Mouse (Mus musculus) stomach, embryonic 14.5 days (tissue): Measurements from ENCODE around the gene Cd151. TPM values are rescaled to one million over a fixed set of nuclear protein-coding genes. Genes with fewer than 3 reads are reported as not detected.

ENCODE experiments used
- ATAC-seq: fragments of 200-750 bp; cut with Nextera tagmentation; 2 replicates; pipeline ENCODE4 v1.8.0; 2017; ENCODE audit warnings: low read depth, moderate TSS enrichment; ENCODE audit not compliant: insufficient number of reproducible peaks, insufficient read depth, low FRiP score
- H3K27ac ChIP-seq: fragments of 300-500 bp; sonication (generic); 2 replicates; pipeline ENCODE4 v1.5.1; 2014; ENCODE audit warnings: mild to moderate bottlenecking, low read length, moderate library complexity, mixed read lengths
- H3K27me3 ChIP-seq: fragments of 300-500 bp; sonication (generic); 2 replicates; pipeline ENCODE4 v1.6.1; 2014; ENCODE audit warnings: low read length, control low read depth, mixed read lengths; ENCODE audit not compliant: control insufficient read depth, insufficient read depth
- H3K36me3 ChIP-seq: fragments of 300-500 bp; sonication (generic); 2 replicates; pipeline ENCODE4 v1.6.1; 2014; ENCODE audit warnings: mild to moderate bottlenecking, control low read depth, low read length, moderate library complexity, mixed read lengths; ENCODE audit not compliant: control insufficient read depth, insufficient read depth
- H3K4me1 ChIP-seq: fragments of 300-500 bp; sonication (generic); 2 replicates; pipeline ENCODE4 v1.6.1; 2014; ENCODE audit warnings: low read length, control low read depth, mixed read lengths; ENCODE audit not compliant: control insufficient read depth, insufficient read depth
- H3K4me2 ChIP-seq: fragments of 300-500 bp; sonication (generic); replicated peaks from 2 replicates; pipeline ENCODE4 v1.6.1; 2014; ENCODE audit warnings: low read depth, low read length, control low read depth
- H3K4me3 ChIP-seq: fragments of 300-500 bp; sonication (generic); 2 replicates; pipeline ENCODE4 v1.5.1; 2014; ENCODE audit warnings: low read depth, low read length, control low read depth
- H3K9ac ChIP-seq: fragments of 300-500 bp; sonication (generic); replicated peaks from 2 replicates; pipeline ENCODE4 v1.6.1; 2014; ENCODE audit warnings: low read depth, mild to moderate bottlenecking, control low read depth, low read length, moderate library complexity, mixed read lengths
- H3K9me3 ChIP-seq: fragments of 300-500 bp; sonication (generic); 2 replicates; pipeline ENCODE4 v1.6.1; 2016; ENCODE audit warnings: low read depth, low read length, control low read depth; ENCODE audit not compliant: control insufficient read depth
- WGBS: fragments of 180-500 bp; shearing (Covaris S2); extraction: QIAGEN DNeasy Blood & Tissue Kit; methylation state at CpG from one replicate; pipeline ENCODE4 v1.1.7; 2014; 5-methylcytosine and 5-hydroxymethylcytosine counted together
- polyA plus RNA-seq: library from polyadenylated mRNA; unstranded; fragments of >200 nt; fragmentation: Nextera tagmentation; extraction: Ambion mirVana; gene quantifications from 2 replicates; pipeline ENCODE4 v1.2.1, GENCODE M21; 2014

The Cd151 gene
- polyA plus RNA-seq, 1 experiment from 2014 or later, result 94.0 TPM

- no peak overlapping the region for H3K4me3 ChIP-seq
- no peaks in the 10 kb centered on the region for H3K27me3 ChIP-seq
- no peak for ATAC-seq
- H3K4me1 ChIP-seq, result peaks cover 17% of the 10 kb centered on the region
- no peaks in the 10 kb centered on the region for H3K9me3 ChIP-seq
- H3K36me3 ChIP-seq, result peaks cover 36% of the 10 kb centered on the region
- H3K27ac ChIP-seq, result no peak overlapping the region
- no peak overlapping the region for H3K9ac ChIP-seq
- no peak overlapping the region for H3K4me2 ChIP-seq
Observed at GRCm38 (mm10) chr7:141451928-141452327, 15.3 kb upstream of the Cd151 start.

- H3K27me3 ChIP-seq, result no peaks in the 10 kb centered on the region
- ATAC-seq, result no peak
- H3K27ac ChIP-seq, result no peak overlapping the region
- H3K9ac ChIP-seq, result no peak overlapping the region
- peaks cover 37% of the 10 kb centered on the region for H3K36me3 ChIP-seq
- no peaks in the 10 kb centered on the region for H3K9me3 ChIP-seq
- no peak overlapping the region for H3K4me2 ChIP-seq
- H3K4me1 ChIP-seq, result peaks cover 11% of the 10 kb centered on the region
- WGBS, result 74% methylated on average over 2 of the region's 2 CpGs
- H3K4me3 ChIP-seq, result no peak overlapping the region
Observed at GRCm38 (mm10) chr7:141453636-141454035, 13.6 kb upstream of the Cd151 start.

GRCm38 (mm10) chr7:141454967-141455551, 12.1 kb upstream of the Cd151 start, which contains the start of gene Pnpla2:
Pnpla2 (plus strand) TSS chr7:141455198.
- Histone ChIP-seq H3K9me3 (no peaks in the 10 kb centered on the region), H3K27ac (peak within 1 kb of the TSS; percentile 55; the same call in 1 of the 2 replicates), H3K9ac (peak within 1 kb of the TSS; percentile 48), H3K27me3 (no peaks in the 10 kb centered on the region), H3K4me2 (peak within 1 kb of the TSS; percentile 93), H3K36me3 (peaks cover 27% of the 10 kb centered on the region), H3K4me1 (peaks cover 8% of the 10 kb centered on the region; the same call in 1 of the 2 replicates), H3K4me3 (peak within 1 kb of the TSS; percentile 74)
- ATAC-seq, result peak; percentile 82
- WGBS, result under 1% methylated on average over 45 of the region's 45 CpGs

- Histone ChIP-seq H3K36me3 (peaks cover 20% of the 10 kb centered on the region), H3K9me3 (no peaks in the 10 kb centered on the region), H3K4me2 (peak overlapping the region; percentile 93), H3K4me3 (peak overlapping the region; percentile 74), H3K9ac (peak overlapping the region; percentile 48), H3K4me1 (peaks cover 12% of the 10 kb centered on the region; the same call in 1 of the 2 replicates), H3K27ac (peak overlapping the region; percentile 55; the same call in 1 of the 2 replicates), H3K27me3 (no peaks in the 10 kb centered on the region)
- ATAC-seq, result peak; percentile 24
- 2% methylated on average over 23 of the region's 23 CpGs for WGBS
Observed at GRCm38 (mm10) chr7:141455610-141456314, 11.4 kb upstream of the Cd151 start.

- H3K4me1 ChIP-seq, result peaks cover 22% of the 10 kb centered on the region
- 85% methylated on average over 6 of the region's 6 CpGs for WGBS
- H3K27ac ChIP-seq, result no peak overlapping the region
- no peak overlapping the region for H3K4me3 ChIP-seq
- no peaks in the 10 kb centered on the region for H3K27me3 ChIP-seq
- no peak overlapping the region for H3K4me2 ChIP-seq
- ATAC-seq, result no peak
- H3K9ac ChIP-seq, result no peak overlapping the region
- H3K9me3 ChIP-seq, result no peaks in the 10 kb centered on the region
- peaks cover 11% of the 10 kb centered on the region; the same call in 1 of the 2 replicates for H3K36me3 ChIP-seq
Observed at GRCm38 (mm10) chr7:141456739-141457138, 10.5 kb upstream of the Cd151 start.

- ATAC-seq, result no peak
- no peaks in the 10 kb centered on the region for H3K9me3 ChIP-seq
- H3K4me1 ChIP-seq, result peaks cover 23% of the 10 kb centered on the region
- H3K27me3 ChIP-seq, result peaks cover 3% of the 10 kb centered on the region; the same call in 1 of the 2 replicates
- no peak overlapping the region for H3K9ac ChIP-seq
- 91% methylated on average over 14 of the region's 14 CpGs for WGBS
- peaks cover 6% of the 10 kb centered on the region; the same call in 1 of the 2 replicates for H3K36me3 ChIP-seq
- H3K4me2 ChIP-seq, result no peak overlapping the region
- H3K27ac ChIP-seq, result no peak overlapping the region
- no peak overlapping the region for H3K4me3 ChIP-seq
Observed at GRCm38 (mm10) chr7:141457236-141457635, 10.0 kb upstream of the Cd151 start.

- Histone ChIP-seq H3K36me3 (peaks cover 6% of the 10 kb centered on the region; the same call in 1 of the 2 replicates), H3K9ac (no peak overlapping the region), H3K9me3 (no peaks in the 10 kb centered on the region), H3K4me3 (no peak overlapping the region), H3K27me3 (peaks cover 9% of the 10 kb centered on the region; the same call in 1 of the 2 replicates), H3K4me1 (peaks cover 23% of the 10 kb centered on the region), H3K27ac (no peak overlapping the region), H3K4me2 (no peak overlapping the region)
- WGBS, result 72% methylated on average over 15 of the region's 15 CpGs
- ATAC-seq, result no peak
Observed at GRCm38 (mm10) chr7:141457986-141458660, 9.1 kb upstream of the Cd151 start.

- no peak overlapping the region for H3K9ac ChIP-seq
- no peak overlapping the region for H3K4me3 ChIP-seq
- peaks cover 12% of the 10 kb centered on the region; the same call in 1 of the 2 replicates for H3K27me3 ChIP-seq
- no peak for ATAC-seq
- H3K36me3 ChIP-seq, result peaks cover 6% of the 10 kb centered on the region; the same call in 1 of the 2 replicates
- peaks cover 23% of the 10 kb centered on the region for H3K4me1 ChIP-seq
- WGBS, result 89% methylated on average over 11 of the region's 11 CpGs
- no peaks in the 10 kb centered on the region for H3K9me3 ChIP-seq
- H3K4me2 ChIP-seq, result no peak overlapping the region
- H3K27ac ChIP-seq, result no peak overlapping the region
Observed at GRCm38 (mm10) chr7:141458661-141459060, 8.5 kb upstream of the Cd151 start.
